Mouse (Mus musculus) thymus, postnatal 14 days (tissue): ENCODE results near the gene Bap1.

Source experiments
- DNase-seq: peaks from one replicate; pipeline ENCODE4 v3.0.0; 2021

Bap1 gene

DNA sequence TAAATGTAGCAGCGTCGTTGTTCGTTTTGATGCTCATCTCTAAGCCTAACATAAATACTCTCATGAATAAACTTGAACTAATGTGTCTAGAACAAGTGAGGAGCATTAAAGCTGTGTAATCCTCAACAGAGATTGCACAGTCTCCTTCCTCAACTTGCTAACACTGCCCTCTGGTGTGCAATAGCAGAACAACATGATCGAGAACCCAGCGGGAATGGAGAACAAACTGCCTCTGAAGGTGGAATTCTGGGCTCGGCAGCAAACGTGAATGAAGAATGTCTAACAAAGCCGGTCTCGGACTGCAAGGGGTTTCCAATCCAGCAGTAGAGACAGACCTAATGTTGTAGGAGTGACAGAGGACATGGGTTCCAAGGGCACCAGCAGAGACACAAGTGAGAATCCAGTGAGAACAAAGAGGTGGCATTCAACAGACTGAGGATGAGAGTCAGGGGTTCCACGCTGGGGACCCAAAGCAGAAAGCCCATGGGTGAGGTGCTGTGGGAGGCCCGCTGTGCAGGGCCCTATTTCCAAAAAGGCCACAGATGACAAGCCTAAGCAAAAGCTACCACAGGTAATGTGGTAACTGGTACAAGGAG, 17.2 kb upstream of the Bap1 start:
- peak; percentile 70 for DNase-seq

DNA sequence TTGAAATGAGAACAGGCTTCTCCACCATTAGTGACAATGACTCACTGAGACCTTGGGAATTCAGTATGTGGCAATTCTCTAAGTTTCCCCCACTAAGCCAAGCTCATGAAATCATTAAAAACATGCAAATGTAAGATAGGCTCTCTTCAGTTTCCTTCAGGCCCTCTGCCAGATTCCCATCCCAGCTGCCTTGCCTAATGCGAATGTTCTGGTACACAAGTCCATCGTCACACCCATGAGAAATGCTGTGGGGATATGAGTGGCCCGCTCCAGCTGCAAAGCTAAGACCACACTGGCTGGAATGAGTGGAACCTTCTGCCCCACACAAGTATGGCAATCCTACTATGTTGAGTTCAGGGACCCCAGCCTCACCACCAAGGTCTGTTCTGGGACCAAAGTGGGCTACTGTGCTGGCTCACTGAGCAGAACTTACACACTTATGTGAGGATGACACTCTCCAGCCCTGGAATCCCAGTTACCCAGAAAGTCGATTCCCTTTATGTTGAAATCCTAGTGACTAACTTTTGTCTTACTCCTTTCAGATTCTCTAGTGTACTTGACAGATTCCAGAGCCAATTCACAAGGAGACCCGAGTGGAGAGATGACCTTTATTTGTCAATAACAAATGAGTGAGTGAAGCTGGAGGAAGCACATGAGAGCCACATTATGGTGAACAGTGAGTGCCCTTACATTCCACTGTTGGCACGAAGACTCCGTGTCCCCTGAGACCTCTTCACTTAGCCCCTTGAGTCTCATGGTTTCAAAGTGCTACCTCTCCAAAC, 14.0 kb upstream of the Bap1 start:
- DNase-seq: no peak

DNA sequence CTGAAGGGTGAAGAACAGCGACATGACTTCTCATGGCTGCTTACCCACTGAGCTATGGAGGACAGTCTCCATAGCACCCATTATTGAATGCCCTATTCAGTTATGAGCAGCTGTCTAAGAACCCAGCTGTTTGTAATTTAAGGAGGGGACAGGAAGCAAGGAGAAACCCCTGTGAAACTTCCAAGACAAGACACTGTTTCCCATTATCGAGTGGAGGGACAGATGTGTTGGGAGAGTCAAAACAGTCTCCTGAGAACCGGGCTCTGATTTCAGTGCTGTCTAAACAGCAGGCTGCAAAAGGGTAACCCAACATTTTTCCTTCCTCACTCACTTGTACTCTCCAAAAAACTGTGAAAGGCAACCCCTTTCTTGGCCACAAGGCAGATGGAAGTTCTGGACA, 10.7 kb upstream of the Bap1 start:
- DNase-seq: no peak

DNA sequence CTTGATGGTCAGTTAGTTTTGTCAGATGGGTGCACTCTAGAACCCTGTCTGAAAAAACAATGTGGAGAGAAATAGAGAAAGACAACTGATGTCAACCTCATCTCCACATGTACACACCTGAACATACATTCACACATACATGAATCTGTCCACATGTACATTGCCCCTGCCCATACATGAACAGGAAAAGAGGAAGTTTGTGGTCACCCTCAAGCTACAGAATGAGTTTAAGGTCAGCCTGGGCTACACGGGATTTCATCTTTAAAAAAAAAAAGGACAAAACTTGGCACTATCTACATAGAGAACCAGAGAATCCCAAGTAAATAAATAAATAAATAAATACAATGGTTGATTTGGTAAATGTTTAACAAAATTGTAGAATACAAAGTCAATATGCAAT, 6.5 kb upstream of the Bap1 start:
- no peak for DNase-seq

DNA sequence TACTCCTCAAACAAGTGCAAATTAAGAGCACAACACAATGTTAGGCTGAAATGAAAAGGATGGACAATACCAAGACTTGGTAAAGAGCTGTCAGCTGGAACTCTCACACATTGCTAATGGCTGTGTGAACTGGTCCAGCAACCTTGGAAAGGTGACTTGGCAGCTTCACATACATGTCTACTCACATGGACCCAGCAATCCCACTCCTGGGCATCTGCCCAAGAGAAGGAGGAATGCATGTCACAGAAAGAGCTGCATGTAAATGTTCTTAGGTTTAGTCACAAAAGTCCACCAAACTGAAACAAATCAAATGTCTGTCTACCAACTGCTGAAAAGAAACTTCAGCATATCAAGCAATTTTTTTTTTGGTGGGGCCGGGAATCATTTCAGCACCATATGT, 5.3 kb upstream of the Bap1 start:
- no peak for DNase-seq

DNA sequence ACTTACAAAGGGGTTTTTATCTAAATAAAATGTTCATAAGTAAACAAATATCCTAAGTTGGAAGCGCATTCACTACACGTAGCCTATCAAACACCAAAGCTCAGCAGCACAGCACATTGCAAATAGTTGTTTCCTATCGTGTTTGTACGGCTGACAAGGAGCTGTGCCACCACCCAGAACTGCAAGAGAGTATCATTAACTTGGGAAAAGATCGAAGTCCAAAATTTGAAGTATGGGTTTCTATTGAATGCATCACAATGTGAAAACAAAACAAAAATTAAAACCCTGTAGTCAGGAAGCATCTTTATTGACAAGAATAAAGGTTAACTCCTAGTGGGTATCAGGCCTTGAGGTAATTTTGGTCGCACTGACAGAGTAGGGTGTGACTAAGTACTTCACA, 2.9 kb upstream of the Bap1 start:
- DNase-seq: no peak

DNA sequence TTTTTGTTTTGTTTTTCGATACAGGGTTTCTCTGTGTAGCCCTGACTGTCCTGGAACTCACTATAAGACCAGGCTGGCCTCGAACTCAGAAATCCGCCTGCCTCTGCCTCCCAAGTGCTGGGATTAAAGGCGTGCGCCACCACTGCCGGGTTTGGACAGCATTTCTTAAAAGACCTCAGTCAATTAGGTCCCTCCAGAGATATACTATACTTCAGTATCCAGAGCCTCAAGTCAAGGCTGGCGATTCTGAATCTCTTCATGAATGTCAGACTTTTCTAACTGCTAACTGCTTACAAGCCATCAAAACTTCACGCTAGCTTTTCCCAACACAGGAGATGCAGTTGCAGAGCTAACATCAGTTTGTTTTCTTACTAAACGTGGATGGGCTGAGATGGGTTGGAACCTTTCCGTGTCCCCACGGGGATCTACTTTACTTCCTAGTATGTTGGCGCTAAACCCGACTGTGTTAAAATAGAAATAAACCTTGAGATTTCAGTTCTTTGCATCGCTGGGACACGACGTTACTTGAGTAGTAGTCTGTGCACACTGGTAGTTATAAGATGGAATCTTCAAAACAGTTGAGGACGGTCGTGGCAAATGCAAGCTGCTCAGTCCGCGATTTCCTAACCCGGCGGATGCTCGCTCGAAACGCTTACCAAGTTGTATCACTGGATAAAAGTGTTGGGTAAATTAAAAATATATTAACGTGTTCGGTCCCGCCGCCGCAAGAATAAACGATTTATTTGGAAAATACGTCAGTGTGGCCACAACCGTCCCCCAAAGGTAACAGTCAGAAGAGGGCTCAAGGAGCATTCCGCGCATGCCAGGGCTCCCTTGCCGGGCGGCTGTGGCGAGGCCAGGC, 797 bp upstream of the Bap1 start:
- DNase-seq: no peak

DNA sequence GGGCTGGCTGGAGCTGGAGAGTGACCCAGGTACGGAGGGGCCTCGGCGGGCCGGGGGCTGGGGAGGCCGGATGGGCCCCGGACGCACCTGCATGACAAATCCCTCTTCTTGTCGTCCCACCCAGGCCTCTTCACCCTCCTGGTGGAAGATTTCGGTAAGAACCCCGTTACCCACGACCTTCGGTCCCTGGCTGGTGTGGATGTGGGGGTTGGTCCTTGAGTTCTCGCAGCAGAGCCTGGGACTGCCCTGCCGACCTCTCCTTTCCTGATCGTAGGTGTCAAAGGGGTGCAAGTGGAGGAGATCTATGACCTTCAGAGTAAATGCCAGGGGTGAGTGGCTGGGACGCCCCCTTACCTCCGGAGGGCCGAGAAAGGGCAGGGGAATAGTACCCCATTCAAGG, 376 bp downstream of the Bap1 start:
- DNase-seq: no peak

DNA sequence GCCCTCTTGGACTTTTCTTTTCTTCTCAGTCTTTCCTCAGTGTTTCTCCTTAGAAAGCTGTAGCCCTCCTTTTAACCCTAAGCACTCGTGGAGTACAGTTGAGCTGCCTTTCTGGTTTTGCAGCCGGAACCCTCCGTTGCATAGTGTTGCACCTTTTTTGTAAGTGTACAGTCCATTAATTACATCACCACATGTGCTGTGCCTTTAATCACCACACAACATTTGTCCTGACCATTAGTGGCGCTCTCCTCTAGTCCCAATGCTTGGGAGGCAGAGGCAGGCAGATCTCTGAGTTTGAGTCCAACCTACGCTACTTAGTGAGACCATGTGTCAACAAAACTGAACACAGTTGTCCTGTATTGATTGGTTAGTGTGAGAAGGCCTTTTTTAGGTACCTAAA, 841 bp downstream of the Bap1 start:
- no peak for DNase-seq

DNA sequence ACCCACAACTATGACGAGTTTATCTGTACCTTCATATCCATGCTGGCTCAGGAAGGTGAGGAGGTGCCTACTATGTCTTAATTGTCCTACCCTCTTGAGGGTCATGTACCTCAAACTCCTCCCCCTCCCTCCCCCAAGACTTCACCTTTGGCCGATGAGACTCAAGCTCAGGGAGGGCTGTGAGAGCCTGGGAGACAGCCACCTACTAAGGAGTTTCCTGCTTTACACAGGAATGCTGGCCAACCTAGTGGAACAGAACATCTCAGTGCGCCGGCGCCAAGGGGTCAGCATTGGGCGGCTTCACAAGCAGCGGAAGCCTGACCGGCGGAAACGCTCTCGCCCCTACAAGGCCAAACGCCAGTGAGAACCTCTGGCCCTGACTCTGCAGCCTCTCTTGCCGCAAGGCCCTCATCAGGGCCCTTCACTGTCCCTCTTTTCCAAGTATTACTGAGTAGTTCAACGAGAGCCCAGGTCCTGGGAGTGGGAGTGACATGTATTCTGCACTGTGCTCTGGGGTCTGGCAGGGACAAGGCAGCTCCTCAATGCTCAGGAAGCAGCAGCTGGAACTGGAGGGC, 7.3 kb downstream of the Bap1 start:
- DNase-seq: no peak

DNA sequence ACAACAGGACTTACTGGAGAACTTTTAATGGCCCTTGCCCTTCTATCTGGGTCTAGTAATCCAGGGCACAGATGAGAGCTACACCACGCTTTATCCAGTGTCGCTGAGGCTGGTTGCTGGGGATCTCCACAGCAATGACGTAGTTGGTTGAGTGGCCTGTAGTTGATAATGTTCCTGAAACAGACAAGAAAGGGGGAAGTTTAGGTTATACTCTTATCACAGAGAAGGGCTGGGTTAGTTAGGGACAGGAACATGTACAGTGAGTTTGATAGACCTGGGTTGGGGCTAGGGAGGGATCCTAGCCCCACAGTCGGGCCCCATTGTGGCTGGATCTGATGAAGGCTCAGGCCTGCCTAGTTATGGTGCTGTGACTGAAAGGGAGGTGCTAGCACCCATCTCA, 9.1 kb downstream of the Bap1 start:
- DNase-seq: no peak

DNA sequence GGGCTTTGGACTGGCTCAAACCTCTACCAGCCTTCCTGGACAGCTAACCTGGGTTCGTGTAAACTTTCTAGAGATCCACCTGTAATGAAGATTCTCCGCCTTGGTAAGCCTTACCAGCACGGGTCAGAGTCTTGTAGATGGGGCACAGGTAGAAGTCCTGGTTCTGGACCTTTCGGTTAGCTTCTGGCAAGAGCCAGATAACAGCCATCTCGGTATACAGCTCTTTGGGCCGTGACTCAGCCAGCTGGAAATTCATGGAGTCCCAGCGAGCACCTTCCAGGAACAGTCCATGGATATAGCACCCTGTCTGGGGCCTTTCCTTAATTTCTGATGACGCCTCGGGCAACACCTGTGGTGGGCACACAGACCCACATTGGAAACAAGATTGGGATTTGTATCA, 9.7 kb downstream of the Bap1 start:
- no peak for DNase-seq

DNA sequence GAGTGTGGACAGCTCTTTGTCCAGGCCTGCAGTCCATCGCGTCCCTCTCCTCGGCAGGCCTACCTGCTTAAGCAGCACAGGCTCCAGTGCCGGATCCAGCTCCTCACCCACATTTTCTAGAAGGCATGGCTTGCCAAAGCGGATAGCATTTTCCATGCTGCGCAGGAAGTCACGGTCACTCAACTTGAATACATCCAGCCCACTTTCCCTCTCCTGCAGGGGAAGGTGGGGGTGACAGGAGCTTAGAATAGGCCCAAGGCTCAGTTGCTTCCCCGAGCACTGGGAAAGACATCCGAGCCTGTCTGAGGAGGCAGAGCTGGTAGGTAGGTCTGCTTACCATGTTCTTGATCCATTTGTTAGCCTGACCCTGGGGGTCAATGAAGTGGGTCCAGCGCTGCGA, 16.4 kb downstream of the Bap1 start:
- DNase-seq: no peak

DNA sequence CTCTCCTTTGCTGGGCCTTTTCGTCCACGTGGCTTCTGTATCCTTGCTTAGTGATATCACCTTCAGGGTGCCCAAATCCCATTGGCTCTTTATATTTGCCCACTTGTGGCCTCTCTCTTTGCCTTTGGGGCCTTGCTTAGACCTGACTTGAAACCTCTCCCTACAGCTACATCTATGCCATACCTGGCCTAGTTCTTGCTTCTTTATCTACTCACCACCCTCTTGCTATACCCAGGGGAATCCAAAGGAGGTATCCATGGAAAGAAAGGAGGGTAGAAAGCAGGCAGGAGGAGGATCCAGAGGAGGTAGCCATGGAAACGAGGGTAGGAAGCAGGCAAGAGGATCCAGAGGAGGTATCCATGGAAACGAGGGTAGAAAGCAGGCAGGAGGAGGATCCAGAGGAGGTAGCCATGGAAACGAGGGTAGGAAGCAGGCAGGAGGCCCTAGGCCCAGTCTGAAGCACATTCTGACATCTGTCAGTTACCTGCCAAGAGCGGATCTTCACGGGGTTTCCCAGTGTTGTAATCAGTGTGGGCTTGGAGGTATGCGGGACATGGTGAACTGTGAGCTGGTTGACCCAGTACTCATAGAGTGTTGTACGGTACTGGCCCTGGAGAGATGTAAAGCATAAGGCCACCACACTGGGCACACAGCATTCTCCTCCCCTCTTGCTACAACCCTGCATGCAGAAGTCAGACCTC, 17.2 kb downstream of the Bap1 start:
- DNase-seq: no peak

DNA sequence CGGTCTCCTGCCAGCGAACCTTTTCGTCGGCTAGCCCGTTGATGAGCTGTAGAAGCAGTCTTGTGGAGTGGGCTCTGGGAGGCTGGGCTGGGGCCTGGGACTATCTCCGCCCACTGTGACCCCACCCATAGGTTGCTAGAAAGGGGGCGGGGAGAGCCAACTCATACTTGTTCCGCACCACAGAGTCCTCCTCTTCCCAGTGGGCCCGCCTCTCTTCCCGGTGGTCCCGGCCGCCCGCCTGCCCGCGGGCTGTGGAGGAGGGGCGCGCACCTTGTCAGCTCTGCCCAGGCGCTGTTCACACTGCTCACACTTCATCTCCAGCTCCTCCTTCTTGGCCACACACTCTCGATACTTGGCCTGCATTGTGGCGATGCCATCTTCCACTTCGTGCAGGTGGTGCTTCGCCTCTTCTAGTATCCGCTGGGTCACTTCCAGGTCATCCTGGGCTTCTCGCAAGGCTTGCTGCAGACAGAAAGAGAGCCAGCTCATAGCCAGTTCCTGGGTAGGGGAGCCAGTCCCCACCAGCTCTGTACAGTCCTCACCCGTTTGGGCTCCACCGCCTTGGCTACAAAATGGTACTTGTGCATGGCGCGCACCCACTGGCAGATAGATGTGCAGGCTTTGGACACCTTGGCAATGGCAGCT, 18.3 kb downstream of the Bap1 start:
- peak; percentile 31 for DNase-seq

DNA sequence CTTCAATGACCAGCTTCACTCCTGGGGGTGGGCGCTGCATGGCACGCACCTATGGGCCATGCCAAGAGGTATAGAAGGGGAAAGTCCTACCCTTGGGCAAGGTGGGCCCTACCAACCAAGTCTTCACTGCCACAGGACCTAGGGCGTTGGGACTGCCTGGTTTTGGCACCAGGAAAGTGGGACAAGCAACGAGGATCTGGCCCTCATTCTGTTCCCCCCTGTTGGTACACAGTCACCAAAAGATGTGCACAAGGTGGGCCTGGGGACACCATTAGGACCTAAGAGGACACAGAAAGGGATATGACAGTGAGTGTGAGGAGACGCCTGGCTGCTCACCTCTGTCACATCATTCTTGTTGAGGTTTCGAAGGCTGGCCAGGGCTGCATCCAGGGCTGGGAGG, 19.9 kb downstream of the Bap1 start:
- no peak for DNase-seq

DNA sequence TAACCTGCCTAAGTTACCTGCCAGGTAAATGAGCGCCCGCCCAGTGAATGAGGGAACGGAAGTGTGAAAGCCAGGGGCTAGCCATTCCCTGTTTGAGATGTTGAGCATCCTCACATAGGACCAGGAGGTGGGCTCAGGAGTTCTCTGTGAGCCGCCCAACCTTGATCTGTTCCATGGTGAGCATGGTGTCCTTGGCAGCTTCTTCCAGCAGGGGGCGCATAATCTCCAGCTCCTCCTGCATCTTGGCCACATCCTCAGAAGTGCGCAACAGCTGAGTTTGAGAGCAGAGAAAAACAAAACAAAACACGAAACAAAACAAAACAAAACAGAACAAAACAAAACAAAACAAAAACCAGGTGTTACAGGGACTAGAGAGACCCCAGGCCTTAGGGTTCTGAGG, 20.9 kb downstream of the Bap1 start:
- DNase-seq: peak; percentile 82

DNA sequence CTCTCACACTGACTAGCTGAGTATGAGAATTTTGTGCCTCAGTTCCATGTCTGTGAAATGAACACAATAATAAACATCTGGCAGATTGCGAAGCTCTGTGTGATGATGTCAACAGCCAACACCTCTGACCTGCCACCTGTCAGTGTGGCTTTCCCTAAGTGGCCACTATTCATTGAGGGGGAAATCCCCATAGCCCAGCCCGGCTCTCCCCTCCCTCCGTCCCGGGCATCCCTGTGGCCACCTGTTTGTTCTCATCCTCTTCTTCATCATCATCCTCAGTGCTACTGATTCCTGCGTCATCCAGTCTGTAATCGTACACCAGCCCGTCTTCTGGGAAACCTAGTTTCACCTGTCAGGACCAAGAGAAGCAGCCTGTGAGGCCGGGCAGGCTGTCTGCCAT, 34.5 kb downstream of the Bap1 start:
- no peak for DNase-seq
